Mouse (Mus musculus): Measurements from ENCODE around the gene Gcdh. TPM values are rescaled to one million over a fixed set of nuclear protein-coding genes. Genes with fewer than 3 reads are reported as not detected.

The Gcdh gene
- 33.5 and 34.2 TPM in 2 replicates for polyA plus RNA-seq (2014; fragmentation: Nextera tagmentation; extraction: Ambion mirVana)

- peak; percentile 99 for ATAC-seq (ENCODE audit: low read depth)
- Histone ChIP-seq H3K4me3 (ENCODE audit: low read depth, low read length) (peak within 1 kb of the TSS; percentile 61), H3K4me2 (ENCODE audit: low read depth, low read length) (peak within 1 kb of the TSS; percentile 75), H3K9me3 (ENCODE audit: control insufficient read depth, low read length) (no peaks in the 10 kb centered on the region), H3K27ac (ENCODE audit: low read depth, low read length) (no peak within 1 kb of the TSS), H3K4me1 (ENCODE audit: control insufficient read depth, insufficient read depth, low read length) (peaks cover 10% of the 10 kb centered on the region), H3K36me3 (ENCODE audit: control insufficient read depth, insufficient read depth, low read length) (peaks cover 7% of the 10 kb centered on the region), H3K27me3 (ENCODE audit: control insufficient read depth, insufficient read depth, low read length) (no peaks in the 10 kb centered on the region), H3K9ac (replicated peaks; ENCODE audit: low read depth, low read length) (peak within 1 kb of the TSS; percentile 63)
- WGBS: 0% methylated on average over 11 of the region's 11 CpGs
These were observed at the start of gene Gcdh for GRCm38 (mm10) chr8:84893709-84894134. Gene Gcdh, minus strand, starts transcription at chr8:84893921.

GRCm38 (mm10) chr8:84937620-84938485, 44.1 kb upstream of the Gcdh start:
- no peak for ATAC-seq (ENCODE audit: low read depth)
- peak overlapping the region; percentile 99 for H3K9ac ChIP-seq (replicated peaks; ENCODE audit: low read depth, low read length)
- no peaks in the 10 kb centered on the region; the same call in 1 of the 2 replicates for H3K36me3 ChIP-seq (ENCODE audit: control insufficient read depth, insufficient read depth, low read length)
- H3K4me3 ChIP-seq (ENCODE audit: low read depth, low read length): peak overlapping the region; percentile 98
- H3K4me2 ChIP-seq (ENCODE audit: low read depth, low read length): peak overlapping the region; percentile 97
- peaks cover 2% of the 10 kb centered on the region; the same call in 1 of the 2 replicates for H3K27me3 ChIP-seq (ENCODE audit: control insufficient read depth, insufficient read depth, low read length)
- WGBS: 60% methylated on average over 13 of the region's 13 CpGs
- peaks cover 22% of the 10 kb centered on the region for H3K4me1 ChIP-seq (ENCODE audit: control insufficient read depth, insufficient read depth, low read length)
- H3K9me3 ChIP-seq (ENCODE audit: control insufficient read depth, low read length): no peaks in the 10 kb centered on the region
- H3K27ac ChIP-seq (ENCODE audit: low read depth, low read length): peak overlapping the region; percentile 96; the same call in 1 of the 2 replicates

GRCm38 (mm10) chr8:84936962-84937546, 43.3 kb upstream of the Gcdh start, which contains the start of gene Mast1:
Gene Mast1, minus strand, starts transcription at chr8:84937359.
- Histone ChIP-seq H3K4me3 (ENCODE audit: low read depth, low read length) (peak within 1 kb of the TSS; percentile 98), H3K4me2 (ENCODE audit: low read depth, low read length) (peak within 1 kb of the TSS; percentile 97), H3K9me3 (ENCODE audit: control insufficient read depth, low read length) (no peaks in the 10 kb centered on the region), H3K27me3 (ENCODE audit: control insufficient read depth, insufficient read depth, low read length) (peaks cover 2% of the 10 kb centered on the region; the same call in 1 of the 2 replicates), H3K36me3 (ENCODE audit: control insufficient read depth, insufficient read depth, low read length) (peaks cover 5% of the 10 kb centered on the region; the same call in 1 of the 2 replicates), H3K27ac (ENCODE audit: low read depth, low read length) (peak within 1 kb of the TSS; percentile 96), H3K4me1 (ENCODE audit: control insufficient read depth, insufficient read depth, low read length) (peaks cover 22% of the 10 kb centered on the region), H3K9ac (replicated peaks; ENCODE audit: low read depth, low read length) (peak within 1 kb of the TSS; percentile 99)
- ATAC-seq (ENCODE audit: low read depth): peak; percentile 59
- WGBS: under 1% methylated on average over 40 of the region's 50 CpGs

- Histone ChIP-seq H3K4me1 (ENCODE audit: control insufficient read depth, insufficient read depth, low read length) (peaks cover 22% of the 10 kb centered on the region), H3K4me3 (ENCODE audit: low read depth, low read length) (peak overlapping the region; percentile 98), H3K27me3 (ENCODE audit: control insufficient read depth, insufficient read depth, low read length) (peaks cover 2% of the 10 kb centered on the region; the same call in 1 of the 2 replicates), H3K9me3 (ENCODE audit: control insufficient read depth, low read length) (no peaks in the 10 kb centered on the region), H3K27ac (ENCODE audit: low read depth, low read length) (peak overlapping the region; percentile 96), H3K4me2 (ENCODE audit: low read depth, low read length) (peak overlapping the region; percentile 97), H3K36me3 (ENCODE audit: control insufficient read depth, insufficient read depth, low read length) (peaks cover 5% of the 10 kb centered on the region; the same call in 1 of the 2 replicates), H3K9ac (replicated peaks; ENCODE audit: low read depth, low read length) (peak overlapping the region; percentile 99)
- peak; percentile 55 for ATAC-seq (ENCODE audit: low read depth)
- WGBS: 11% methylated on average over 23 of the region's 23 CpGs
These were observed 42.6 kb upstream of the Gcdh start for GRCm38 (mm10) chr8:84936041-84936961.

GRCm38 (mm10) chr8:84935489-84935888, 41.8 kb upstream of the Gcdh start:
- peaks cover 2% of the 10 kb centered on the region; the same call in 1 of the 2 replicates for H3K27me3 ChIP-seq (ENCODE audit: control insufficient read depth, insufficient read depth, low read length)

GRCm38 (mm10) chr8:84934860-84935259, 41.1 kb upstream of the Gcdh start:
- Histone ChIP-seq H3K36me3 (ENCODE audit: control insufficient read depth, insufficient read depth, low read length) (peaks cover 9% of the 10 kb centered on the region; the same call in 1 of the 2 replicates), H3K27ac (ENCODE audit: low read depth, low read length) (peak overlapping the region; percentile 96; the same call in 1 of the 2 replicates), H3K4me3 (ENCODE audit: low read depth, low read length) (peak overlapping the region; percentile 98), H3K4me2 (ENCODE audit: low read depth, low read length) (peak overlapping the region; percentile 97), H3K9me3 (ENCODE audit: control insufficient read depth, low read length) (no peaks in the 10 kb centered on the region), H3K27me3 (ENCODE audit: control insufficient read depth, insufficient read depth, low read length) (peaks cover 2% of the 10 kb centered on the region; the same call in 1 of the 2 replicates), H3K9ac (replicated peaks; ENCODE audit: low read depth, low read length) (peak overlapping the region; percentile 99; the same call in 1 of the 2 replicates), H3K4me1 (ENCODE audit: control insufficient read depth, insufficient read depth, low read length) (peaks cover 22% of the 10 kb centered on the region)
- 1% methylated on average over 15 of the region's 15 CpGs for WGBS
- ATAC-seq (ENCODE audit: low read depth): peak; percentile 73

More at GRCm38 (mm10) chr8:84935489-84935888, 41.8 kb upstream of the Gcdh start:
- H3K4me1 ChIP-seq (ENCODE audit: control insufficient read depth, insufficient read depth, low read length): peaks cover 22% of the 10 kb centered on the region
- H3K4me3 ChIP-seq (ENCODE audit: low read depth, low read length): peak overlapping the region; percentile 98
- peak; percentile 28 for ATAC-seq (ENCODE audit: low read depth)
- peak overlapping the region; percentile 96 for H3K27ac ChIP-seq (ENCODE audit: low read depth, low read length)
- no peaks in the 10 kb centered on the region for H3K9me3 ChIP-seq (ENCODE audit: control insufficient read depth, low read length)
- H3K4me2 ChIP-seq (ENCODE audit: low read depth, low read length): peak overlapping the region; percentile 97
- H3K9ac ChIP-seq (replicated peaks; ENCODE audit: low read depth, low read length): peak overlapping the region; percentile 99
- H3K36me3 ChIP-seq (ENCODE audit: control insufficient read depth, insufficient read depth, low read length): peaks cover 8% of the 10 kb centered on the region; the same call in 1 of the 2 replicates
- 3% methylated on average over 14 of the region's 14 CpGs for WGBS

GRCm38 (mm10) chr8:84933767-84934559, 40.2 kb upstream of the Gcdh start:
- Histone ChIP-seq H3K4me3 (ENCODE audit: low read depth, low read length) (peak overlapping the region; percentile 98), H3K9ac (replicated peaks; ENCODE audit: low read depth, low read length) (no peak overlapping the region), H3K9me3 (ENCODE audit: control insufficient read depth, low read length) (no peaks in the 10 kb centered on the region), H3K4me1 (ENCODE audit: control insufficient read depth, insufficient read depth, low read length) (peaks cover 24% of the 10 kb centered on the region), H3K27ac (ENCODE audit: low read depth, low read length) (no peak overlapping the region), H3K4me2 (ENCODE audit: low read depth, low read length) (peak overlapping the region; percentile 97), H3K36me3 (ENCODE audit: control insufficient read depth, insufficient read depth, low read length) (peaks cover 9% of the 10 kb centered on the region; the same call in 1 of the 2 replicates), H3K27me3 (ENCODE audit: control insufficient read depth, insufficient read depth, low read length) (peaks cover 2% of the 10 kb centered on the region; the same call in 1 of the 2 replicates)
- WGBS: 77% methylated on average over 16 of the region's 16 CpGs
- no peak for ATAC-seq (ENCODE audit: low read depth)

Data from neural tube, embryonic 14.5 days (tissue).